Mouse (Mus musculus): ENCODE results near the gene Lhfpl2.

Gene Lhfpl2

GRCm38 (mm10) chr13:94147257-94147656 is 89.7 kb downstream of the Lhfpl2 start:
- DNase-seq: peak; percentile 12

- no peak for DNase-seq
Observed at GRCm38 (mm10) chr13:94149006-94149405, 91.4 kb downstream of the Lhfpl2 start.

- DNase-seq: no peak
Observed at GRCm38 (mm10) chr13:94149781-94150180, 92.2 kb downstream of the Lhfpl2 start.

GRCm38 (mm10) chr13:94151308-94151707 is 93.7 kb downstream of the Lhfpl2 start:
- no peak for DNase-seq

- no peak for DNase-seq
Observed at GRCm38 (mm10) chr13:94152836-94153235, 95.2 kb downstream of the Lhfpl2 start.

- DNase-seq: no peak
Observed at GRCm38 (mm10) chr13:94153658-94154057, 96.1 kb downstream of the Lhfpl2 start.

- DNase-seq: no peak
Observed at GRCm38 (mm10) chr13:94154512-94155296, 97.1 kb downstream of the Lhfpl2 start.

- DNase-seq: no peak
Observed at GRCm38 (mm10) chr13:94155657-94156429, 98.2 kb downstream of the Lhfpl2 start.

- no peak for DNase-seq
Observed at GRCm38 (mm10) chr13:94158864-94159477, 101.4 kb downstream of the Lhfpl2 start.

GRCm38 (mm10) chr13:94159478-94160220 is 102.1 kb downstream of the Lhfpl2 start:
- DNase-seq: no peak

GRCm38 (mm10) chr13:94164501-94164900 is 106.9 kb downstream of the Lhfpl2 start:
- DNase-seq: no peak

GRCm38 (mm10) chr13:94168319-94168718 is 110.7 kb downstream of the Lhfpl2 start:
- DNase-seq: no peak

- no peak for DNase-seq
Observed at GRCm38 (mm10) chr13:94169325-94169916, 111.8 kb downstream of the Lhfpl2 start.

GRCm38 (mm10) chr13:94171612-94172011 is 114.0 kb downstream of the Lhfpl2 start:
- DNase-seq: no peak

- no peak for DNase-seq
Observed at GRCm38 (mm10) chr13:94172533-94173310, 115.1 kb downstream of the Lhfpl2 start.

- DNase-seq: peak; percentile 33
Observed at GRCm38 (mm10) chr13:94173633-94174576, 116.3 kb downstream of the Lhfpl2 start.

GRCm38 (mm10) chr13:94174577-94175279 is 117.1 kb downstream of the Lhfpl2 start:
- no peak for DNase-seq

GRCm38 (mm10) chr13:94175379-94176050 is 117.9 kb downstream of the Lhfpl2 start:
- DNase-seq: peak; percentile 44

- peak; percentile 45 for DNase-seq
Observed at GRCm38 (mm10) chr13:94177148-94177547, 119.6 kb downstream of the Lhfpl2 start.

All from thymus, postnatal 25 days (tissue).